Mouse (Mus musculus) ES-E14 (cell line): Measurements from ENCODE around the gene Htr1f.

Experiments used
- CHD2 ChIP-seq: IDR thresholded peaks from 2 replicates; pipeline ENCODE4 v1.6.1; 2014; ENCODE audit warnings: mild to moderate bottlenecking, low read depth, low read length, inconsistent platforms
- MAFK ChIP-seq: IDR thresholded peaks from 2 replicates; pipeline ENCODE4 v1.6.1; 2014; ENCODE audit warnings: mild to moderate bottlenecking, low read depth, low read length, inconsistent platforms; ENCODE audit not compliant: insufficient read depth
- ZC3H11A ChIP-seq: IDR thresholded peaks from 2 replicates; pipeline ENCODE4 v1.6.1; 2012; ENCODE audit warnings: low read depth, mild to moderate bottlenecking, inconsistent platforms, low read length, borderline replicate concordance
- ZNF384 ChIP-seq: IDR thresholded peaks from 2 replicates; pipeline ENCODE4 v1.6.1; 2012; ENCODE audit warnings: low read depth, low read length, inconsistent platforms

GRCm38 (mm10) chr16:64934011-64934410 lies 171.6 kb downstream of the Htr1f start:
- TF ChIP-seq CHD2 (no peak), ZC3H11A (no peak), MAFK (no peak), ZNF384 (no peak)
